Mouse (Mus musculus): Measurements from ENCODE around the gene Gm17545.
"Not testable (repeated sequence)": the region's sequence is repeated elsewhere in the genome, so short reads cannot be mapped to it uniquely, and the experiment has no call there.

Gene Gm17545
- long read RNA-seq, experiment 1: 0 reads
- long read RNA-seq, experiment 2, partial matches to known transcripts: 0 of 2 reads
- long read RNA-seq, experiment 2, other reads (novel, unspliced or antisense): 2 of 2 reads

GRCm38 (mm10) chr9:22453990-22454389 lies at the start of gene Gm17545:
Gene Gm17545, plus strand, starts transcription at chr9:22454290.
- intact Hi-C loops (cut with DNase I): not testable (repeated sequence)

- intact Hi-C loops (cut with DNase I): loop anchor here (10.0 kb wide), 2 partner anchors 171 to 251 kb away; partner anchors contain the start of gene Pigyl
These were observed 48.7 kb upstream of the Gm17545 start for GRCm38 (mm10) chr9:22405414-22405813.

GRCm38 (mm10) chr9:22407633-22408032 lies 46.5 kb upstream of the Gm17545 start:
- intact Hi-C loops (cut with DNase I): loop anchor here (10.0 kb wide), 2 partner anchors 173 to 253 kb away; partner anchors contain the start of gene Pigyl

GRCm38 (mm10) chr9:22408344-22408743 lies 45.7 kb upstream of the Gm17545 start:
- intact Hi-C loops (cut with DNase I): loop anchor here (10.0 kb wide), 2 partner anchors 174 to 254 kb away; partner anchors contain the start of gene Pigyl

GRCm38 (mm10) chr9:22409501-22409900 lies 44.6 kb upstream of the Gm17545 start:
- intact Hi-C loops (cut with DNase I): loop anchor here (10.0 kb wide), 2 partner anchors 175 to 255 kb away; partner anchors contain the start of gene Pigyl

- intact Hi-C loops (cut with DNase I): no loop called here
These were observed 42.9 kb upstream of the Gm17545 start, which contains the start of gene 9530077C05Rik for GRCm38 (mm10) chr9:22411002-22411857. Gene 9530077C05Rik, plus strand, starts transcription at chr9:22411513.

GRCm38 (mm10) chr9:22416187-22416586 lies 37.9 kb upstream of the Gm17545 start:
- intact Hi-C loops (cut with DNase I): no loop called here

GRCm38 (mm10) chr9:22417547-22417946 lies 36.5 kb upstream of the Gm17545 start:
- intact Hi-C loops (cut with DNase I): no loop called here

- intact Hi-C loops (cut with DNase I): no loop called here
These were observed 34.2 kb upstream of the Gm17545 start for GRCm38 (mm10) chr9:22419877-22420276.

GRCm38 (mm10) chr9:22420491-22420890 lies 33.6 kb upstream of the Gm17545 start:
- intact Hi-C loops (cut with DNase I): no loop called here

GRCm38 (mm10) chr9:22422559-22422958 lies 31.5 kb upstream of the Gm17545 start:
- intact Hi-C loops (cut with DNase I): no loop called here

- intact Hi-C loops (cut with DNase I): no loop called here
These were observed 30.6 kb upstream of the Gm17545 start for GRCm38 (mm10) chr9:22423507-22423906.

GRCm38 (mm10) chr9:22424196-22424595 lies 29.9 kb upstream of the Gm17545 start:
- intact Hi-C loops (cut with DNase I): no loop called here

GRCm38 (mm10) chr9:22424719-22425118 lies 29.4 kb upstream of the Gm17545 start:
- intact Hi-C loops (cut with DNase I): no loop called here

- intact Hi-C loops (cut with DNase I): no loop called here
These were observed 25.9 kb upstream of the Gm17545 start for GRCm38 (mm10) chr9:22428028-22428665.

GRCm38 (mm10) chr9:22428666-22429410 lies 25.3 kb upstream of the Gm17545 start:
- intact Hi-C loops (cut with DNase I): no loop called here

- intact Hi-C loops (cut with DNase I): no loop called here
These were observed 24.4 kb upstream of the Gm17545 start for GRCm38 (mm10) chr9:22429533-22430241.

- intact Hi-C loops (cut with DNase I): no loop called here
These were observed 23.7 kb upstream of the Gm17545 start for GRCm38 (mm10) chr9:22430315-22430840.

GRCm38 (mm10) chr9:22433221-22433620 lies 20.9 kb upstream of the Gm17545 start:
- intact Hi-C loops (cut with DNase I): no loop called here

- intact Hi-C loops (cut with DNase I): no loop called here
These were observed 20.0 kb upstream of the Gm17545 start for GRCm38 (mm10) chr9:22434101-22434500.

Measured in adrenal gland (tissue).